Mouse (Mus musculus) forebrain, embryonic 10.5 days (tissue): Measurements from ENCODE around the gene Ogg1. TPM values are rescaled to one million over a fixed set of nuclear protein-coding genes. Genes with fewer than 3 reads are reported as not detected.

ENCODE experiments used
- DNase-seq: peaks from one replicate; pipeline ENCODE4 v3.0.0-alpha.2; 2017; ENCODE audit warnings: low spot score; ENCODE audit errors: extremely low spot score
- H3K27ac ChIP-seq: fragments of 300-500 bp; sonication (generic); 2 replicates; pipeline ENCODE4 v1.5.1; 2016; ENCODE audit warnings: mild to moderate bottlenecking
- H3K27me3 ChIP-seq: fragments of 300-500 bp; sonication (generic); 2 replicates; pipeline ENCODE4 v1.6.1; 2016; ENCODE audit warnings: mild to moderate bottlenecking; ENCODE audit not compliant: poor library complexity, severe bottlenecking
- H3K36me3 ChIP-seq: fragments of 300-500 bp; sonication (generic); replicated peaks from 2 replicates; pipeline ENCODE4 v1.6.1; 2016; ENCODE audit warnings: mild to moderate bottlenecking, moderate library complexity
- H3K4me1 ChIP-seq: fragments of 300-500 bp; sonication (generic); 2 replicates; pipeline ENCODE4 v1.6.1; 2016
- H3K4me3 ChIP-seq: fragments of 300-500 bp; sonication (generic); 2 replicates; pipeline ENCODE4 v1.5.1; 2016; ENCODE audit warnings: mild to moderate bottlenecking, moderate library complexity
- H3K9me3 ChIP-seq: fragments of 300-500 bp; sonication (generic); 2 replicates; pipeline ENCODE4 v1.6.1; 2016; ENCODE audit warnings: mild to moderate bottlenecking, moderate library complexity
- WGBS: fragments of 180-500 bp; shearing (Covaris S2); methylation state at CpG from one replicate; pipeline ENCODE4 v1.1.7; 2016; 5-methylcytosine and 5-hydroxymethylcytosine counted together
- polyA plus RNA-seq: library from polyadenylated mRNA; unstranded; fragments of >200 nt; fragmentation: Nextera tagmentation; extraction: Ambion mirVana; gene quantifications from 2 replicates; pipeline ENCODE4 v1.2.1, GENCODE M21; 2016

The Ogg1 gene
- polyA plus RNA-seq, 1 experiment from 2014 or later: 18.8 TPM

- Histone ChIP-seq H3K36me3 (peaks cover 94% of the 10 kb centered on the region), H3K9me3 (no peaks in the 10 kb centered on the region), H3K27ac (no peak overlapping the region), H3K4me3 (no peak overlapping the region), H3K4me1 (peaks cover 2% of the 10 kb centered on the region), H3K27me3 (no peaks in the 10 kb centered on the region)
- 88% methylated on average over 8 of the region's 8 CpGs for WGBS
- DNase-seq: no peak
These were observed 57.7 kb downstream of the Ogg1 start for GRCm38 (mm10) chr6:113384351-113384927.

Other genes starting within 250 kb of the Ogg1 start
- 72.5 and 77.8 TPM in 2 replicates for gene Setd5, start 249.6 kb upstream of the Ogg1 start, polyA plus RNA-seq
- gene Lhfpl4, start 131.6 kb upstream of the Ogg1 start, polyA plus RNA-seq: 10.8 and 11.4 TPM in 2 replicates
- gene Mtmr14, start 89.1 kb upstream of the Ogg1 start, polyA plus RNA-seq: 42.0 and 45.1 TPM in 2 replicates
- 0.05 and 0.09 TPM in 2 replicates for gene Cpne9, start 44.7 kb upstream of the Ogg1 start, polyA plus RNA-seq
- gene Brpf1, start 19.8 kb upstream of the Ogg1 start, polyA plus RNA-seq: 26.1 and 26.7 TPM in 2 replicates
- gene Camk1, start 17.0 kb downstream of the Ogg1 start, polyA plus RNA-seq: 33.8 and 37.4 TPM in 2 replicates
- gene Tada3, start 50.9 kb downstream of the Ogg1 start, polyA plus RNA-seq: 53.8 and 59.3 TPM in 2 replicates
- 366 TPM in 2 replicates for gene Arpc4, start 51.1 kb downstream of the Ogg1 start, polyA plus RNA-seq
- 4.0 and 4.2 TPM in 2 replicates for gene Ttll3, start 62.3 kb downstream of the Ogg1 start, polyA plus RNA-seq
- gene Rpusd3, start 92.4 kb downstream of the Ogg1 start, polyA plus RNA-seq: 38.3 and 40.6 TPM in 2 replicates
- gene Cidec, start 108.8 kb downstream of the Ogg1 start, polyA plus RNA-seq: not detected in 2 replicates
- 85.1 and 92.0 TPM in 2 replicates for gene Jagn1, start 115.6 kb downstream of the Ogg1 start, polyA plus RNA-seq
- gene Il17re, start 131.5 kb downstream of the Ogg1 start, polyA plus RNA-seq: 0.73 and 1.3 TPM in 2 replicates
- 2.5 and 2.7 TPM in 2 replicates for gene Il17rc, start 144.5 kb downstream of the Ogg1 start, polyA plus RNA-seq
- 31.1 and 33.2 TPM in 2 replicates for gene Creld1, start 156.3 kb downstream of the Ogg1 start, polyA plus RNA-seq
- gene Prrt3, start 175.0 kb downstream of the Ogg1 start, polyA plus RNA-seq: 2.1 and 2.8 TPM in 2 replicates
- 75.0 and 78.5 TPM in 2 replicates for gene Emc3, start 204.7 kb downstream of the Ogg1 start, polyA plus RNA-seq
- gene Fancd2, start 204.7 kb downstream of the Ogg1 start, polyA plus RNA-seq: 20.7 and 25.0 TPM in 2 replicates